Mouse (Mus musculus) small intestine, adult 2 months (tissue): ENCODE results near the gene Dpf3. TPM values are rescaled to one million over a fixed set of nuclear protein-coding genes. Genes with fewer than 3 reads are reported as not detected.

Experiments
- H3K27ac ChIP-seq: fragments of 200-500 bp; 2 replicates; pipeline ENCODE4 v1.5.1; 2012; ENCODE audit warnings: low read depth, low read length, control low read depth, inconsistent platforms; ENCODE audit not compliant: insufficient read depth
- H3K27me3 ChIP-seq: fragments of 200-500 bp; 2 replicates; pipeline ENCODE4 v1.6.1; 2012; ENCODE audit warnings: mild to moderate bottlenecking, moderate library complexity, low read length, inconsistent platforms; ENCODE audit not compliant: control insufficient read depth, insufficient read depth
- H3K36me3 ChIP-seq: fragments of 200-500 bp; 2 replicates; pipeline ENCODE4 v1.6.1; 2012; ENCODE audit warnings: mild to moderate bottlenecking, low read length, control low read depth, inconsistent platforms; ENCODE audit not compliant: control insufficient read depth, insufficient read depth
- H3K4me1 ChIP-seq: fragments of 200-500 bp; 2 replicates; pipeline ENCODE4 v1.6.1; 2012; ENCODE audit warnings: low read length, inconsistent platforms, mixed read lengths; ENCODE audit not compliant: control insufficient read depth, insufficient read depth, insufficient read length
- H3K4me3 ChIP-seq: fragments of 200-500 bp; 2 replicates; pipeline ENCODE4 v1.5.1; 2012; ENCODE audit warnings: low read depth, mild to moderate bottlenecking, control low read depth, inconsistent platforms, low read length, moderate library complexity
- CTCF ChIP-seq: fragments of 200-500 bp; IDR thresholded peaks from 2 replicates; pipeline ENCODE4 v1.5.1; 2012; ENCODE audit warnings: low read depth, mild to moderate bottlenecking, control low read depth, inconsistent platforms, low read length, moderate library complexity, mixed read lengths; ENCODE audit not compliant: insufficient replicate concordance, insufficient read length; ENCODE audit errors: extremely low read depth
- POLR2A ChIP-seq: fragments of 200-500 bp; IDR thresholded peaks from 2 replicates; pipeline ENCODE4 v1.6.1; 2012; ENCODE audit warnings: low read depth, mild to moderate bottlenecking, control low read depth, inconsistent platforms, low read length, moderate library complexity
- WGBS: fragments of 180-500 bp; shearing (Covaris S2); methylation state at CpG from one replicate; pipeline ENCODE4 v1.1.7; 2018; 5-methylcytosine and 5-hydroxymethylcytosine counted together
- polyA plus RNA-seq: library from polyadenylated mRNA; depleted of rRNA; stranded (reverse); fragments of >200 nt; gene quantifications from 2 replicates; pipeline ENCODE4 v1.2.3, GENCODE M21; 2012

The Dpf3 gene
- polyA plus RNA-seq, 1 experiment: 10.0 TPM

DNA sequence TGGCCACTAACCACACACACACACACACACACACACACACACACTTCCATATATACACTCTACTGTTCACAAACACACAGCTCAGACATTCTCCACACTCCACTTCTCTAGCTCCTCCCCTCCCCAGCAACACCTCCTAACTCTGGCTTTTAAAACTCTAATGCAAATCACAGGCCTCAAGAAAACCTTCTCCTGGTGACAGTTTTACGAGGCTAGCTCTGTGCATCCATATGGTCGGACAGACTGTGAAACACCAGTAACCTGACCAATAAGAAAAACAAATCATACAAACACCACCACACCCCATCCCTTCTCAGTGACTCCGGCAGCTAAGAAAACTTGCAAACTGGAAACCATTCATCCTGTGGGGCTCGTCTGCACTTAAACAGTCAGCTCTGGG is 6.1 kb downstream of the Dpf3 start:
- TF ChIP-seq POLR2A (no peak), CTCF (no peak)
- Histone ChIP-seq H3K4me3 (no peak overlapping the region), H3K27me3 (no peaks in the 10 kb centered on the region), H3K27ac (no peak overlapping the region), H3K36me3 (no peaks in the 10 kb centered on the region), H3K4me1 (no peaks in the 10 kb centered on the region)
- 84% methylated on average over 4 of the region's 4 CpGs for WGBS

DNA sequence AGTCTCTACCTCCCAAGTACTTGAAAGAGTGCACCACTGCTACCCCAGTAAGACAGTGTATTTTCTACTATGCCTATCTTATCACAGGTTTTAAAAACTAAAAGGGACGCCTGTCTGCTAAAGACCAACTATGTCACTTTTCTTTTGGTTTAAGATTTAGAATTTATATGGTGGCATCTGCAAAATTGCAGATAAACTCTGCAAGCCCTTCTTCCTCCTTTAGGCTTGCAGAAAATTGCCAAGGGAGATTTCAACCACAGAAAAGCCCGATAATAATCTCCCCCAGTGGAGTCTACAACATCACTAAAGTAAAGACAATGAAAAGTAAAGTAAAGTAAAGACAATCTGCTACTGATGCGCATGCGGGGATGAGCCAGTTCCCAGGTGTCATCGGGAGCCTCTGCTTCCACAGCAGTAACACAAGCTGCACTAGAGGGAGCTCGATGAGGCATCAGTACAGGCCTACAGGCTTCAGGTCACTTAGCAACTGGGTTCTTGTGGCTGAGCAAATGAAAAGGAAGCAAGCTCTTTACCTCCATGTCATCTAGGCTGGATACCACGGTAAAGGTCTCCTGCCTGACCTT is 7.6 kb downstream of the Dpf3 start:
- no peak for TF ChIP-seq CTCF
- 79% methylated on average over 7 of the region's 7 CpGs for WGBS

DNA sequence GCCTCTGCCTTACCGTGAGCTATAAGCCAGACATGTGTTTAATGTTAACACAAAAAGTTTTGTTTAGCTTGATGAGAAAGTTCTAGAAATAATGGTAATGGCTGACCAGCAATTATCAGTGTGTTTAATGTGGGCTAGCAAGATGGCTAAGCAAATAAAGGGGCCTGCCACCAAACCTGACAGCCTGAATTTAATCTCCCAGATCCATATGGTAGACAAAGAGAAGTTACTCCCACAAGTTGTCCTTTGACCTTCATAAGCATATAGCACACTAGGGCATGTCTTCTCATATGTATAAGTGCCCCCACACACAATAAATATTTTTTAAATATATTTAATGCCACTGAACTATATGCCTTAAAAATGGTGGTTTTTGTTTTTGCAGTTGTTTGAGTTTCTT is 8.4 kb downstream of the Dpf3 start:
- no peaks in the 10 kb centered on the region for H3K27me3 ChIP-seq
- no peaks in the 10 kb centered on the region for H3K36me3 ChIP-seq
- no peak overlapping the region for H3K27ac ChIP-seq
- H3K4me3 ChIP-seq: no peak overlapping the region
- H3K4me1 ChIP-seq: no peaks in the 10 kb centered on the region
- WGBS: 73% methylated on average over 1 of the region's 1 CpGs
- TF ChIP-seq CTCF: no peak
- TF ChIP-seq POLR2A: no peak

More for the DNA sequence above, 7.6 kb downstream of the Dpf3 start:
- H3K27ac ChIP-seq: no peak overlapping the region
- no peaks in the 10 kb centered on the region for H3K27me3 ChIP-seq
- H3K4me1 ChIP-seq: no peaks in the 10 kb centered on the region
- no peak overlapping the region for H3K4me3 ChIP-seq
- H3K36me3 ChIP-seq: no peaks in the 10 kb centered on the region

DNA sequence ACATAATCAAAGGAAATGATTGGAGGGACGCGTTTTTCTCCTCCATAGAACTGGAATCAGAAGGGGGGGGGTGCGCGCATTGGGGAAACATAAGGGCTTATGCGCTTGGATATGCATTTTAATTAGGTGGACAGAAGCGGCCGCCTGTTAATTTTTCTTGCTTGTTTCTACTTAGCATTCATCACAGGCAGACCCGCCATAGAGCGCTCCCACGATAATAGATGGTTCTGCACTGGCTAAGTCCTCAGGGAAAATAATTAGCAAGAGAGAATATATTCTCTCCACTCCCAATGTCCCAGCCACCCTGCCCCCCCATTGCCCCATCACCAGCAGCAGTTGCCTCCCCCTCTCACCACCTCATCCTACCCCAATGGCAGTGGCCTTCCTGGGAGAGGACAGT is 11.2 kb downstream of the Dpf3 start:
- no peak overlapping the region for H3K27ac ChIP-seq
- no peaks in the 10 kb centered on the region for H3K27me3 ChIP-seq
- TF ChIP-seq CTCF: no peak
- no peaks in the 10 kb centered on the region for H3K36me3 ChIP-seq
- H3K4me1 ChIP-seq: peaks cover 2% of the 10 kb centered on the region; the same call in 1 of the 2 replicates
- WGBS: 94% methylated on average over 10 of the region's 10 CpGs
- no peak overlapping the region for H3K4me3 ChIP-seq

DNA sequence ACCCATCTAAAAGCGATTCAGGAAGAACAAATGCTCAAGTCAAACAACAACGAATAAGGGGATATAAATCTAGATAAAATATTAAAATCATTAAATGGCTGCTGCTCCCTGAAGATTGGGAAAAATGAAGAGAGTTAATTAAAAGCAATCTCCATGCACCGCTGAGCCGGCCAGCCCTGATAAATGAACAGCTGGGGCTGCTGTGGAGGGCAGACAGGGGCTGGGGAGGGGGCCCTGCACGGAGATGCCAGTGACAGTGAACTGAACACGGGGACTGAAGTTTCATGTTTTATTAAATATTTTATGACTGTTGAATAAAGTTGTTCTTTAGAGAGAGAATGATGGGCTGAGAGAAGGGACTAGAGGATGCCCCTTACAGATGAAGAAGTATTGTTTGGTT is 12.1 kb downstream of the Dpf3 start:
- no peak for TF ChIP-seq POLR2A
- no peak overlapping the region for H3K27ac ChIP-seq
- H3K36me3 ChIP-seq: no peaks in the 10 kb centered on the region
- no peak overlapping the region for H3K4me3 ChIP-seq
- H3K4me1 ChIP-seq: peaks cover 2% of the 10 kb centered on the region; the same call in 1 of the 2 replicates
- H3K27me3 ChIP-seq: no peaks in the 10 kb centered on the region
- 58% methylated on average over 6 of the region's 6 CpGs for WGBS

DNA sequence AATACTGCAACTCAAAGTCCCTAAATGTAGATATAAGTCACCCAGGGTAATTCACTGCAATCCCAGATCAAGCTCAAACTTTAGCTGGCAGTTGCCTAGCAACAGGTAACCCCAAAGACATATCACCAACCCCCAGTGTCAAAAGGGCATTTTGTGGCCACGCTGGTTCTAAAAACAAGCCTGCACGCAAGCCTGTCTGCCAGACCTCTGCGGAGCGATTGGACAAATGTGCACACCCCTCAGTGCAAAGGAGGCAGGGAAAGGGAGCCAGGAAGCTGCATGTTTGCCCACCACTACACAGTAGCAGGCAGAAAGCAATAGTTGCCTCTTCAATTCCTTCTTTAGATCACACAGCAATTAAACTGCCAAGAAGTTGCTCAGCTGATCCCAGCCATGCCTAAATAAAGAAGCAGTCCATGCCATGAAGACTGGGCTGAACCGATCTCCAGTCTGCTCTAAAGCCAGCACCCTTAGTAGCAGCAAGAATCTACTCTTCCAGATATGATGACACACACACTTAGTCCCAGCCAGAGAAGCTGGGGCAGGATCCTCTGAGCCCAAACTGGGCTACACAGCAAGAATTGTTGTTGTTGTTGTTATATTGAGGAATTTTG is 13.4 kb downstream of the Dpf3 start:
- TF ChIP-seq POLR2A: no peak
- TF ChIP-seq CTCF: no peak
- 33% methylated on average over 5 of the region's 5 CpGs for WGBS
- Histone ChIP-seq H3K4me3 (no peak overlapping the region), H3K27me3 (no peaks in the 10 kb centered on the region), H3K27ac (no peak overlapping the region), H3K36me3 (no peaks in the 10 kb centered on the region), H3K4me1 (peaks cover 2% of the 10 kb centered on the region; the same call in 1 of the 2 replicates)

DNA sequence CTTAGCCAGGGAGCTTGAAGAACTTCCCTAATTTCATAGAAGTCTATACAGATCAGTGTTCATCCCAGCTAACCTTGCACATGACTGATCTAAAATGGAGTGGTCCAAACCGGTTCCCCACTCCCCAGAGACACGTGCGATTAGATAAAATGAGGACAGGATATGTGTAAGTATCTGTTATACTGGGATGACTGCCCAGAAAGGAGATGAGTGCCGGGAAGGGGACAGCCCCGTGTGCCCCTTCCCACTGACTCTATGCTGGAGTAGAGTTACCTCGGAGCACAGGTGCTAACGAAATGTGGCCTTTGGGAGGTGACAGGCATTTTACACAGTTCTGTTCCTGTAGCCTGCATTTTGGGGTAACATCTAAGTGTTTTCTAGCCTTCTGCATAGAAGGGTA is 15.8 kb downstream of the Dpf3 start:
- H3K36me3 ChIP-seq: no peaks in the 10 kb centered on the region
- WGBS: 73% methylated on average over 7 of the region's 7 CpGs
- H3K27me3 ChIP-seq: no peaks in the 10 kb centered on the region
- H3K4me1 ChIP-seq: peaks cover 6% of the 10 kb centered on the region; the same call in 1 of the 2 replicates
- no peak overlapping the region for H3K27ac ChIP-seq
- TF ChIP-seq POLR2A: no peak
- no peak for TF ChIP-seq CTCF
- H3K4me3 ChIP-seq: no peak overlapping the region
